Mouse (Mus musculus): Measurements from ENCODE around the gene Klhl6. TPM values are rescaled to one million over a fixed set of nuclear protein-coding genes. Genes with fewer than 3 reads are reported as not detected.

Gene Klhl6
- polyA plus RNA-seq, 1 experiment from 2014 or later, result 3.9 TPM

DNA sequence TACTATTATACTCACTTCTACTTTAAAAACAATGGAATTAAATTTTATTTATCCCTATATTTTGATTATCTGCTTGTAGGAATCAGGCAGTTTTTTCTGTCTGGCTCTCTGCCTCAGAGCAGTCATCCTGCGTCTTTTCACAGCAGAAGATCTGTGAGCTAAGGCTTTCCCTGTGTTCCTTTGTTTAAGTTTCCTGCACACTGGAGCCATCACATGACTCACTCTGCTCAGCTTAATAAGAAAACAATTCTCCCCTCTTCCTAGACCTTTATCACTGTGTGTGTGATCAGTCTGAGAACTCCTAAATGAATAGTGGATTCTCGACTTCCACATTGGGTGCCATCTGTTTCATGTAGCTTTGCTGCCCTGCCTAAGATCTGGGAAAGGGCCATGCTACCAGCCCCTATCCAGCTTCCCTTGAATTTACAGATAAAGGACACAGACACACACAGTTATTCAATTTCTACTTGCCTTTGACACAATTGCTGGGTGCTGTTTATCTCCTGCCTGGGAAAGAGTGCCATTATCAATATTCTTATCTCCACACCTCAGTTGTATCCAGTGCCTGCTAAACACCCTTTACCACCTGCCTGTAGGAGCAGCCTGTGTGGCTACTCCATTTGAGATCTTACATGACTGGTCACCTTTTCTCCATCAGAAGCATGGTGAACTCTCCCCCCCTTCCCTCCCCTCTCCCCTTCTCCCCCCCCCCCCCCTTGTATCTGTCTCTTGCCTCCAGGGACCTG is 77.9 kb downstream of the Klhl6 start:
- Histone ChIP-seq H3K4me1 (no peaks in the 10 kb centered on the region), H3K27ac (no peak overlapping the region), H3K4me2 (no peak overlapping the region), H3K36me3 (ENCODE audit: poor library complexity, severe bottlenecking) (no peaks in the 10 kb centered on the region), H3K9me3 (replicated peaks) (no peaks in the 10 kb centered on the region), H3K27me3 (no peaks in the 10 kb centered on the region), H3K4me3 (no peak overlapping the region), H3K9ac (no peak overlapping the region)
- 36% methylated on average over 2 of the region's 2 CpGs for WGBS
- no peak for ATAC-seq

DNA sequence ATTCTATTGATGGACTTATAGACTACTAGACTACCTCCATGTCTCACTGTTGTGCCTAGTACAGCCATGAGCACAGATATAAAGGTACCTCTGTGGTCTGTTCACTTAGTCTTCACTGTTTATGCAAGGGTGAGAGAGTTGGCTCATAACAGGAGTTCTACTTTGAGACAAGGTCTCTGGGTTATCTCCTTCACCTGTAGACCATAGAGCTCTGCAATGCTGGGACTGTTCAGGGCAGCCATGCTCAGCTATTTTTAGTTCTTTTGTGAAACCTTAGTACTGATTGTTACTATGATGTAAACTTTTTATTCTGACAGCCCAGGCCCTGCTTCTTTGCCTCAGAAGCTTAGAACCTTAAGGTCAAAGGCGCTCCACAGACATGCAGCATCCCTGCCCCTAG is 79.0 kb downstream of the Klhl6 start:
- Histone ChIP-seq H3K36me3 (ENCODE audit: poor library complexity, severe bottlenecking) (no peaks in the 10 kb centered on the region), H3K4me3 (no peak overlapping the region), H3K9me3 (replicated peaks) (no peaks in the 10 kb centered on the region), H3K4me1 (no peaks in the 10 kb centered on the region), H3K9ac (no peak overlapping the region), H3K4me2 (no peak overlapping the region), H3K27ac (no peak overlapping the region), H3K27me3 (no peaks in the 10 kb centered on the region)
- WGBS, result 93% methylated on average over 1 of the region's 1 CpGs
- no peak for ATAC-seq

Other genes with a start within 250 kb of the Klhl6 start
- 50.0 and 59.7 TPM in 2 replicates for gene B3gnt5, start 222.8 kb downstream of the Klhl6 start, polyA plus RNA-seq (2015; fragmentation: Nextera tagmentation; extraction: Ambion mirVana)
- 54.2 and 59.3 TPM in 2 replicates for gene Klhl24, start 114.5 kb upstream of the Klhl6 start, polyA plus RNA-seq (2015; fragmentation: Nextera tagmentation; extraction: Ambion mirVana)
- 24.6 and 27.6 TPM in 2 replicates for gene Yeats2, start 158.0 kb upstream of the Klhl6 start, polyA plus RNA-seq (2015; fragmentation: Nextera tagmentation; extraction: Ambion mirVana)